Mouse (Mus musculus) Muller cell, postnatal 12 days (primary cell): Measurements from ENCODE around the gene 5830473C10Rik.

Source experiments
- DNase-seq: peaks from one replicate; pipeline ENCODE4 v3.0.0-alpha.2; 2015; ENCODE audit errors: inconsistent ontology term

Gene 5830473C10Rik

GRCm38 (mm10) chr5:90560743-90561142, at the start of gene 5830473C10Rik:
Gene 5830473C10Rik, plus strand, starts transcription at chr5:90561107.
- DNase-seq = no peak

DNA sequence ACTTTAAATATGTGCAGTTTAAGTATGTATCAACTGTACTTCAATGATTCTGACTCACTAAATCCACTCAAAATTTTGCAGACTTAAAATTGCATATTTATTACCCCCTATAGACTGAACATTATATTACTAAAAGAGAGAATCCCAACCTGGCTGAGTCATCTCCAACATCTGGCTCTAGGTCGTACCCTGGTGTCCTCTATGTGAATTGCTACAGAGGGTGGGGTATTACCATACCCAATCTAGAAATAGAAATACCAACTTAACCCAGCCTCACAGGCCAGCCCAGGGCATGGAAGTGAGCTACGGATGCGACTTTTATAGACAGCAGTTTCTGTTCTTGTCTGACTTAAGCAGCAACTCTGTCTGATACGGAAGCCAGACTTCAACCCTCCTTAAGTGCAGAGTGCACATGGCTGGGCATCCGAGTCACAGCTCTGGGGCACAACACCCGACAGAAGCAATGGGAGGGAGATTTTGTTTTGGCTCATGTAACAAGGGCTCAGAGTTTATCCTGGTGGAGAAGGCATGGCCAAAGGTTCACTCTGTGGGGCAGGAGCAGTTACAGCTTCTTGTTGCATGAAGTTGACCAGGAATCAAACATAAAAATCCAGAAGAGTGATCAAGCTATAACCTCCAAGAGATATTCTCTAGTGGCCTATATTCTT, 48.5 kb upstream of the 5830473C10Rik start:
- DNase-seq = no peak

DNA sequence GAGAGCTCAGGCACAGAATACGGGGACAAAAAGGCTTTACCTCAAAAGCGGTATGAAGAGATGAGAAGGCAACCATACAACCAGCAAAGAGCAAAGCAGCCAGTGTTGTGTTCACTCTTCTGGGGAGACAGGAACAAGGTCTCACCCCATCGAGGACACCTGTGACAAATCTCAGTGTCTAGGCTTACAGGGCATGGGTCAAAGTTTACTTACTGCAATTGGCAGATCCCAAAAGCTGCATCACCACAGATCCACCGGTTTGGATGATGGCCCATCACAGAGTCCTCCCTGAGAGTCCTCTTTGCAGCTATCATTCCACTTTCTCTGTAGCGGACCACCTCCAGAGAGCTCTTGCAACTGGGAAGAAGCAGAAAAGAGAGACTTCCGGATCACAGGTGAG, 45.3 kb upstream of the 5830473C10Rik start:
- no peak for DNase-seq

- DNase-seq = no peak
Observed at GRCm38 (mm10) chr5:90518356-90519100, 42.4 kb upstream of the 5830473C10Rik start, which contains the start of gene Afm. Gene Afm, plus strand, starts transcription at chr5:90518932.

GRCm38 (mm10) chr5:90551191-90551590, 9.7 kb upstream of the 5830473C10Rik start:
- no peak for DNase-seq

- DNase-seq = no peak
Observed at GRCm38 (mm10) chr5:90556052-90556451, 4.9 kb upstream of the 5830473C10Rik start.

GRCm38 (mm10) chr5:90561721-90562275, 891 bp downstream of the 5830473C10Rik start:
- DNase-seq = no peak

- DNase-seq = no peak
Observed at GRCm38 (mm10) chr5:90562880-90563279, 2.0 kb downstream of the 5830473C10Rik start.

- no peak for DNase-seq
Observed at GRCm38 (mm10) chr5:90564161-90564560, 3.3 kb downstream of the 5830473C10Rik start.

DNA sequence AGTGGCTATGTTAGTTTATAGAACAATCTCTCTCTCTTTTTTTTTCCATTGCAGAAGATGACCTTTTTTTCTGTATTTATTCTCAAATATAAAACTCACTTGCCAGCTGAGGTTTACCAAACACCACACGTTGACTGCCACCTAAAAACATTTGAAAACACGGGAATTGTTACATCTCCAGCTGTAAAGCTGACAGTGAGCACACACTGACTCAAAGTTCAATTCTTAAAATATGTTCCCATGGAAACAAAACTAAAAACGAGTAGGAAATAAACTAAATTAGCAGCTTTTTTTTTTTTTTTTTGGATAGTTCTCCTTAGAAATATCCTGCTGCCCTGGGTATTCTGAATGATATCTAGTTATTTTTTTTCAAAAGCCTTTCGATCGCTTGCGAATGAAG, 4.3 kb downstream of the 5830473C10Rik start:
- no peak for DNase-seq

GRCm38 (mm10) chr5:90567788-90568187, 6.9 kb downstream of the 5830473C10Rik start:
- peak; percentile 19 for DNase-seq

DNA sequence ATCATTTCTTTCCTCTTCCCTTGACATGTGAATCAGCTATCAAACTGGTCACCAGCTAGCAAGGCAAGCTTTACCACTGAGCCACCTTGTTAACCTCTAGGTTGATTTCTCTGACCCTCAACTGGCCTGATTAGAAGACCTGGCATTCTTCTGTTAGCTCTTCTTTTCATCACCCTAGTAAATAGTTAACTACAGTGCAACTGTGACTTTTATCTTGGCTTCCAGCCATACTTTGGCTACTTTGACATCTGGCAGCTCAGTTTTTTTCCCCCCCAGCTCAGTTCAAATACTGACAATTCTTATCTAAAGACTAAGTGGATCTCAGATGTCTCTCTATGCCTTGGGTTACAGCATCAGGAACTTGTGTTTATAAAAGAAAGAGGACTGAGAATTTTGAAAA, 7.4 kb downstream of the 5830473C10Rik start:
- DNase-seq = no peak

DNA sequence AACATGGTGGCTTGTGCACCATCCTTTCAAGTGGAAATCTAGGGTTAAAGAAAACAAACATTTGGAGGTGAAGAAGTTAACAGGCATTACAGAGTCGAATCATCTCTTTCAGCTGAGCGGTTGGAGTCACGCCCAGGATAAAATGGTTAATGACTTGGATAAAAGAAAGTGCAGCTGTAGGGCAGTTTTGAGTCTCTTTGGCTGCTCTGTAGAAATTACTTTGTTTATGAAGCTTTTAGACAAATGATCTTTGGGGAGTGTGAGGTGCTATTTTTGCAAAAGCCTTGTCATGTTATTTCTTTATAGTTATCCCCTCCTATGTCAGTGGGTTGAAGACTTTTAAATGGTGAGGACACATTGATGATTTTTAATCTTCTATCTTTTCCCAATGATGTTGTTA, 10.3 kb downstream of the 5830473C10Rik start:
- DNase-seq = peak; percentile 18

GRCm38 (mm10) chr5:90577751-90578150, 16.8 kb downstream of the 5830473C10Rik start:
- no peak for DNase-seq

DNA sequence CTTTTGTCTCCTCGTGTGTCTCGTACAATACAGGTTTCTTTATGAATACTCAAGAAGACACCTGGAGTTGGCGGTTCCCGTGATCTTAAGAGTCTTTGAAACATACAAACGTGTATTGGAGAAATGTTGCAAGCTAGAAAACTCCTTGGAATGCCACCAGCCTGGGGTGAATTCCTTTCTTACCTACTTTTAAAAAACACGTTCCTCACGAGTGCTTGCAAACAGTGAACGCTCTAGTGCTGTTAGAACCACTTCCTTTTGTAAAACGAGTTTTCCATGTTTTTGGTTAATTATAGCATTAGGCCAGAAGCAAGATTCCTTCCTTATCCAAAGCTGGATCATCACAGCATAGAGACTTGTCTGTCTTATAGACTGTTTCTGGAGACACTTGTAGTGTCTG, 18.6 kb downstream of the 5830473C10Rik start:
- DNase-seq = no peak

DNA sequence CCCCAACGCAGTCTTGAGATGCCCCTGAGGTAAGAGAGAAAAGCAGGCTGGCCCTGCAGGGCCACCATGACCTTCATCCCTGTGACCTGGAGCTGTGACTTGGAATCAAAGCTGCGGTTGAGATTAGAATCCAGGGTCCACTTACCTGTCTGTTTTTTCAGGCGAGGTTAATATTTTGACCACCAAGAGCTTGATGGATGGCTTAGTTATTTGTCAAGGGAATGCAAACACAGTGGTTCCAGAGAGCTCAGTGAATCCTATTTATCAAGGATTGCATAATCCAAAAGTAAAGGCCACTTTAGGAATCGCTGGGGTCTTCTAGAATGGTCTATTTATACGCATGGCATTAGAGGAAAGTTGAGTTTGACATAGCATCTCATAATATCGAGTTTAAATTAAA, 21.3 kb downstream of the 5830473C10Rik start:
- DNase-seq = no peak

DNA sequence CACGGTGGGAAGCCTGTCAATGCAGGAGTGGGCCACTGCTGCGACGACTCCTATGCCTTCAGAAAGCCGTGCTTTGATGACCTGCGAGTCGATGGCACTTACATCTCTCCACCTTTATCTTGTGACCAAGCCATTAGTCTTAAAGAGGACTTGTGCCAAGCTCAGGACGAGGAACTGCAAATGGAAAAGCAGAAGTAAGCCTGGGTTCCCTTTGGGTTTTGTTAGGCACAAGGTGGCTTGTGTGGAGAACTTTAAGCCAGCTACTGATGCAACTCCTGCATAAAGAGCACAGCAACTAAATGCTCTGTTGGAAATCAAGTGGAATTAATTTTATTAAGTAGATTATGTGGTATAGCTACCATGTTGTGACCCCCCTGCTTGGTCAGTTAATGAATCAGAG, 23.9 kb downstream of the 5830473C10Rik start:
- DNase-seq = no peak

DNA sequence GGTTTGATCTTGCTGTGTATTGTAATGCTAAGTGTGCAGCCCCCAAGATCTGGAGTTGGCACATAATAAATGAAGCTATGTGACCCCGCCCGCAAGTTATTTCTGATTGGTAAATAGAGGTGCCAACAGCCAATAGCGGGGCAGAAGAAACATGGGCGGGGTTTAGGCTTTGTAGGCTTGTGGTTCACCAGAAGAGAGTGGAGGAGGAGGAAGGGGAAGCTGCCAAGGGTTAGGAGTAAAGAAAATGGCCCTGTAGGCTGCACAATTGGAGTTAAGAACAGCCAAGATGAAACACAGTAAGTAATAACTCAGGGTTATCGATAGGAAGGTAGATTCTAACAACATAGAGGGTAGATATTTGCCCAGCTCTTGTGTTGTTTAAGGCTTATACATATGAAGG, 25.6 kb downstream of the 5830473C10Rik start:
- DNase-seq = no peak

DNA sequence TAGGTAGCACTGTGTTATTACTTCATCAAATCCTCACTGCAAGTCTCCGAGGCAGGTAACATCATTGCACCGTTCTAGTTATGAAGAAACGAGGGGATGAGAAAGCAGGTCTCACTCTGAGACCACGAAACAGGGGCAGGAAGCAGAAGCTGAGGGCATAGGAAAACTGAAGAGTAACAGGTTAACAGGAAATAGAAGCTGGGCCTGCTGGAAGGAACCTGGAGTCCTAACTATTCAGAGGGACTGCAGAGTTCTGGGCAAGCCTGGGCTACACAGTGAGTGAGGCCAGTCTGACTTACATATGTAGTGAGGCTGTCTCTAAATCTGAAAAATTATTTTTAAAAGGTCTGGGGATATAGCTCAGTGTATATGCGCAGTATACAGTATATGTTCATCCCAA, 27.2 kb downstream of the 5830473C10Rik start:
- no peak for DNase-seq

GRCm38 (mm10) chr5:90588708-90589595, 28.0 kb downstream of the 5830473C10Rik start:
- peak; percentile 74 for DNase-seq

DNA sequence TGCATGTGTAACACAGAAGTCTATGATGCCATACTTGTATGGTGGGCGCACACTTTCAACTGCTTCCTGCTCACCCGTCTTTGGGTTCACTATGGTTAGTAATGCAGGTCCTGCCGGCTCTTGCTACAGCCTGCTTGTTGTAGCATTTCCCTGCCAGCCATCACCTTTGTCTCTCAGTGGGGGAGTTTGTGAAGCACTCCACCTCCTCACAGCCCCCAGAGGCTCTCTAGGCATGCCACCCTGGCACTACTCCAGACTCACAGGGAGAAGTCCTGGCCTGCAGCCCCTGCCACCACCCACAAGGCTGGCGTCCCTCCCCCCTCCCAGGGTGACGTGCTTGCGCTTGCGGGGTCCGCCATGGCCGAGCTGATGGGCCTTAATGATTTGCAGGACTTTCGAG, 29.8 kb downstream of the 5830473C10Rik start:
- no peak for DNase-seq

GRCm38 (mm10) chr5:90591936-90592335, 31.0 kb downstream of the 5830473C10Rik start:
- DNase-seq = no peak
